Mouse (Mus musculus) hindbrain, embryonic 14.5 days (tissue): ENCODE results near the gene Cln5. TPM values are rescaled to one million over a fixed set of nuclear protein-coding genes. Genes with fewer than 3 reads are reported as not detected.
A peak's percentile ranks its signal among the peaks of the same experiment; 100 is the strongest.

Experiments used
- ATAC-seq: fragments of 200-750 bp; cut with Nextera tagmentation; 2 replicates; pipeline ENCODE4 v1.8.0; 2017; ENCODE audit warnings: moderate number of reproducible peaks, mild to moderate bottlenecking, moderate TSS enrichment, moderate library complexity; ENCODE audit not compliant: low FRiP score
- DNase-seq: peaks from one replicate; pipeline ENCODE4 v3.0.0-alpha.2; 2015; ENCODE audit warnings: low spot score
- H3K27ac ChIP-seq: fragments of 300-500 bp; sonication (generic); 2 replicates; pipeline ENCODE4 v1.5.1; 2014; ENCODE audit warnings: mild to moderate bottlenecking, moderate library complexity
- H3K27me3 ChIP-seq: fragments of 300-500 bp; sonication (generic); 2 replicates; pipeline ENCODE4 v1.6.1; 2014; ENCODE audit warnings: mild to moderate bottlenecking, low read length, mixed read lengths; ENCODE audit not compliant: control insufficient read depth, insufficient read depth
- H3K36me3 ChIP-seq: fragments of 300-500 bp; sonication (generic); replicated peaks from 2 replicates; pipeline ENCODE4 v1.6.1; 2014; ENCODE audit not compliant: control insufficient read depth, insufficient read depth
- H3K4me1 ChIP-seq: fragments of 300-500 bp; sonication (generic); replicated peaks from 2 replicates; pipeline ENCODE4 v1.6.1; 2014; ENCODE audit warnings: antibody characterized with exemption, low read length, mixed read lengths; ENCODE audit not compliant: control insufficient read depth, insufficient read depth
- H3K4me2 ChIP-seq: fragments of 300-500 bp; sonication (generic); replicated peaks from 2 replicates; pipeline ENCODE4 v1.6.1; 2014; ENCODE audit warnings: mild to moderate bottlenecking, moderate library complexity
- H3K4me3 ChIP-seq: fragments of 300-500 bp; sonication (generic); replicated peaks from 2 replicates; pipeline ENCODE4 v1.5.1; 2014; ENCODE audit warnings: mild to moderate bottlenecking, low read length
- H3K9ac ChIP-seq: fragments of 300-500 bp; sonication (generic); 2 replicates; pipeline ENCODE4 v1.6.1; 2014
- H3K9me3 ChIP-seq: fragments of 300-500 bp; sonication (generic); 2 replicates; pipeline ENCODE4 v1.6.1; 2016; ENCODE audit warnings: low read length; ENCODE audit not compliant: control insufficient read depth
- WGBS: fragments of 180-500 bp; shearing (Covaris S2); extraction: QIAGEN DNeasy Blood & Tissue Kit; methylation state at CpG from one replicate; pipeline ENCODE4 v1.1.7; 2014; 5-methylcytosine and 5-hydroxymethylcytosine counted together
- polyA plus RNA-seq: library from polyadenylated mRNA; unstranded; fragments of >200 nt; fragmentation: Nextera tagmentation; extraction: Ambion mirVana; gene quantifications from 2 replicates; pipeline ENCODE4 v1.2.1, GENCODE M21; 2014

Cln5 gene
- polyA plus RNA-seq, 1 experiment from 2014 or later, result 14.7 TPM

GRCm38 (mm10) chr14:103075166-103075565, 5.2 kb downstream of the Cln5 start:
- Histone ChIP-seq H3K4me2 (no peak overlapping the region), H3K4me3 (no peak overlapping the region), H3K36me3 (peaks cover 32% of the 10 kb centered on the region), H3K9ac (no peak overlapping the region), H3K27ac (no peak overlapping the region), H3K9me3 (no peaks in the 10 kb centered on the region), H3K4me1 (peaks cover 7% of the 10 kb centered on the region), H3K27me3 (no peaks in the 10 kb centered on the region)
- ATAC-seq, result no peak
- no peak for DNase-seq
- 74% methylated on average over 7 of the region's 7 CpGs for WGBS

DNA sequence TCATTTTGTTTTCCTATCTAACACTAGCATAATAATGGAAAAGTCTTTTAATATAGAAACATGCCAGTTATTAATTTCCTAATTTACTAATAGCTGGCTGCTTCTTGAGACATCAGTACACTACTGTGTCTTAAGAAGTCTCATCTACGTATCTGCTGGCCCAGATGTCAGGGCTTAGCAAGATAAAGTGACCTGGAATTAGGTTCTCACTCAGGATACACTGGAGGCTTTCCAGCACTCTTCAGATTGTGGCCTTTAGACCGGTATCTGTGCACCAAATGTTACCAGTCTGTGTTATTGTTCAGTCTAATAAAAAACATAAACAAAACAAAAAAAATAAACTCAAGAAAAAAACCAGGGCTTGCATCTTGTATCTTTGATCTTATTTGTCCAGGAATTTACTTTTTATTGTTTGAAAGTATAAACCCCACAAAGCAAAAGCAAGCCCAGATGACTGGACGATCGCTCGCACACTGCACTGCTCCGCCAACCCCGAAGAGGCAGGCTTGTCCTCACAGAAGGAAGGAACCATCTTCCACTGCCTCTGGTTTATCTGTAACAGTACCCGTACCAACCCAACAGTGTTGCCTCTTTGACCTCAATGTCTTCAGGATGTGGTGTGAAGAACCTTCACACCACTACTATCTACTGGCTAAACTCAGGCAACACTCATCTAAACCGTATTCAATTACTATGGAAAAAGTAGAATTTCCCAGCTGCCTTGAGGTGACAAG, 7.4 kb downstream of the Cln5 start:
- no peaks in the 10 kb centered on the region for H3K9me3 ChIP-seq
- WGBS, result 94% methylated on average over 9 of the region's 9 CpGs
- H3K9ac ChIP-seq, result no peak overlapping the region
- H3K4me3 ChIP-seq, result no peak overlapping the region
- H3K36me3 ChIP-seq, result peaks cover 32% of the 10 kb centered on the region
- H3K4me2 ChIP-seq, result no peak overlapping the region
- DNase-seq (no peak), ATAC-seq (no peak)
- no peaks in the 10 kb centered on the region for H3K27me3 ChIP-seq
- no peak overlapping the region for H3K27ac ChIP-seq
- no peaks in the 10 kb centered on the region for H3K4me1 ChIP-seq

DNA sequence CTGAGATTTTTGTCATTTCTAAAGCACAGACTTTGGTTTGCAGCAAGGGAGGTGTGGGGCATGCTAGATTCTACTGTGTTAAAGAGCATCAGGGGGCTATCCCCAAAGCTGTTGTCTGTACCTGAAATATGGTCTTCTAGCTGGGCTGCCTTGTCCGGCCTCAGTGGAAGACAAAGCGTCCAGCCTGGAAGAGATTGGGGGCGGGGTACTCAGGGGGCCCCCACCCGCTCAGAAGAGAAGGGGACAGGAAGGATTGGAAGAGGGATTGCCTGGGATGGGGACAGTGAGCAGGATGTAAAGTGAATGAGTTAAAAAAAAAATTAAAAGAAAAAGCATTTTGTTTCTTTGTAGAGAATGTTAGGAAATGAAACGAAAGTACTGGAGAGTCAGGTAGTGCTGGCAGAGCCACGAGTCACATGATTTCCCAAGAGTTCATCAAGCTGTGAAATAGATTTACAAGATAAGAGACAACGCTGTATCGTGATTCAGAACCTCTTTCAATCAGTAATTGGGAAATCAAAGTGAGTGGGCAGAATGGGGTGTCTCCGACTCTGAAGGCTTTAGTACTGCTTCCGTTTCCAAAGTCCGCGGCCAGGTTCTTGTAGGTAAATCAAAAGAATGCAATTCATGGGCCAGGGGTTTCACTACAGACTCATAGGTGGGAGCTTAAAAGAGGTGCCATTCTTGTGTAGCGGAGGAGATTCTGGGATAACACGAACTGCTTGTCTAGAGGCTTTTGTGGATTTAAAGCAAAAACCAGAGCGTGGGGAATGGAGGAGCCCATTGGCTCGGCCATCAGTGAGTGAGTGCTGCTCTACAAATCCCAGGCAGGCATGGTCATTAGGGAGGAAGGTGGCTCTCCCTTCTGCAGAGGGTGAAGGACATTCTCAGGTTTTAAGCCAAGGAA, 8.2 kb downstream of the Cln5 start:
- Histone ChIP-seq H3K4me3 (no peak overlapping the region), H3K36me3 (peaks cover 32% of the 10 kb centered on the region), H3K27ac (no peak overlapping the region), H3K27me3 (no peaks in the 10 kb centered on the region), H3K4me2 (no peak overlapping the region), H3K9me3 (no peaks in the 10 kb centered on the region), H3K4me1 (no peaks in the 10 kb centered on the region), H3K9ac (no peak overlapping the region)
- DNase-seq (no peak), ATAC-seq (no peak)
- 89% methylated on average over 16 of the region's 16 CpGs for WGBS

GRCm38 (mm10) chr14:103079209-103079977, 9.4 kb downstream of the Cln5 start:
- DNase-seq, result no peak

GRCm38 (mm10) chr14:103085840-103086533, 16.0 kb downstream of the Cln5 start:
- H3K27ac ChIP-seq, result no peak overlapping the region
- 90% methylated on average over 1 of the region's 1 CpGs for WGBS
- no peak overlapping the region for H3K9ac ChIP-seq
- H3K36me3 ChIP-seq, result peaks cover 61% of the 10 kb centered on the region
- no peaks in the 10 kb centered on the region for H3K27me3 ChIP-seq
- H3K4me1 ChIP-seq, result no peaks in the 10 kb centered on the region
- no peak for DNase-seq
- no peaks in the 10 kb centered on the region for H3K9me3 ChIP-seq
- H3K4me2 ChIP-seq, result no peak overlapping the region
- no peak overlapping the region for H3K4me3 ChIP-seq
- no peak for ATAC-seq

More at GRCm38 (mm10) chr14:103079209-103079977, 9.4 kb downstream of the Cln5 start:
- 79% methylated on average over 9 of the region's 9 CpGs for WGBS
- no peaks in the 10 kb centered on the region for H3K9me3 ChIP-seq
- H3K27me3 ChIP-seq, result no peaks in the 10 kb centered on the region
- peak; percentile 21; the same call in 1 of the 2 replicates for ATAC-seq
- H3K4me2 ChIP-seq, result no peak overlapping the region
- no peak overlapping the region for H3K27ac ChIP-seq
- H3K9ac ChIP-seq, result no peak overlapping the region
- no peak overlapping the region for H3K4me3 ChIP-seq
- H3K36me3 ChIP-seq, result peaks cover 31% of the 10 kb centered on the region
- H3K4me1 ChIP-seq, result no peaks in the 10 kb centered on the region

- DNase-seq, result no peak
- Histone ChIP-seq H3K9ac (no peak overlapping the region), H3K9me3 (no peaks in the 10 kb centered on the region), H3K27me3 (no peaks in the 10 kb centered on the region), H3K4me2 (no peak overlapping the region), H3K27ac (no peak overlapping the region), H3K4me1 (no peaks in the 10 kb centered on the region), H3K4me3 (no peak overlapping the region), H3K36me3 (peaks cover 69% of the 10 kb centered on the region)
- WGBS, result 96% methylated on average over 4 of the region's 4 CpGs
- ATAC-seq, result no peak
These were observed 16.8 kb downstream of the Cln5 start for GRCm38 (mm10) chr14:103086671-103087324.

DNA sequence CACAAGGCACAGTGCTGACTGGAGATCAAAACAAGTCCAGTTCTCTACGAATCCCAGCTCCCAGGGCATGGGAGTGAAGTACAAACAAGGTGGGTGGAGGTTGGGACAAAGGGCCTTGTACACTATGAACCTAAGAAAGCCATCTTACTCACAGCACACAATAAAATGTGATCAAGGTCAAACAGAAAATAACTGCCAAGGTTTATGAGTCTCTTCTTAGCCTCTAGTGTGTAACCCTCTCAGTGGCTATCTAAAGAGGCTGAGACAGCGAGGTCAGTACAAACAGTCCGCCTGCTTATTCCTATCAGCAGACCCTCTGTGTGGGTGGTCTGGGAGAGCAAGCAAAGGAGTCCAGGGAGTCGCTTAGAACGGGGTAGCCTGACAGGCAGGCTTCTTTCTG, 17.8 kb downstream of the Cln5 start:
- peaks cover 71% of the 10 kb centered on the region for H3K36me3 ChIP-seq

GRCm38 (mm10) chr14:103088624-103089023, 18.6 kb downstream of the Cln5 start:
- H3K27me3 ChIP-seq, result no peaks in the 10 kb centered on the region
- no peak overlapping the region for H3K9ac ChIP-seq
- H3K27ac ChIP-seq, result no peak overlapping the region
- WGBS, result 74% methylated on average over 6 of the region's 6 CpGs
- H3K4me3 ChIP-seq, result no peak overlapping the region
- ATAC-seq (no peak), DNase-seq (peak; percentile 66)
- H3K4me1 ChIP-seq, result no peaks in the 10 kb centered on the region
- no peak overlapping the region for H3K4me2 ChIP-seq
- H3K9me3 ChIP-seq, result no peaks in the 10 kb centered on the region
- H3K36me3 ChIP-seq, result peaks cover 66% of the 10 kb centered on the region

More for the DNA sequence above, 17.8 kb downstream of the Cln5 start:
- Histone ChIP-seq H3K9ac (no peak overlapping the region), H3K9me3 (no peaks in the 10 kb centered on the region), H3K27me3 (no peaks in the 10 kb centered on the region), H3K4me3 (no peak overlapping the region), H3K4me2 (no peak overlapping the region), H3K27ac (no peak overlapping the region), H3K4me1 (no peaks in the 10 kb centered on the region)
- DNase-seq, result no peak
- WGBS, result 94% methylated on average over 5 of the region's 5 CpGs
- ATAC-seq, result no peak
